Mouse (Mus musculus): ENCODE data around the gene Dmpk.
"Not testable (repeated sequence)": the region's sequence is repeated elsewhere in the genome, so short reads cannot be mapped to it uniquely, and the experiment has no call there.

Gene Dmpk

GRCm38 (mm10) chr7:19083701-19084100, at the start of gene Dmpk:
Dmpk (plus strand) TSS chr7:19083849.
- in situ Hi-C loops (cut with MboI; ENCODE audit: unreplicated experiment in 2 of 2) = no loop called here

DNA sequence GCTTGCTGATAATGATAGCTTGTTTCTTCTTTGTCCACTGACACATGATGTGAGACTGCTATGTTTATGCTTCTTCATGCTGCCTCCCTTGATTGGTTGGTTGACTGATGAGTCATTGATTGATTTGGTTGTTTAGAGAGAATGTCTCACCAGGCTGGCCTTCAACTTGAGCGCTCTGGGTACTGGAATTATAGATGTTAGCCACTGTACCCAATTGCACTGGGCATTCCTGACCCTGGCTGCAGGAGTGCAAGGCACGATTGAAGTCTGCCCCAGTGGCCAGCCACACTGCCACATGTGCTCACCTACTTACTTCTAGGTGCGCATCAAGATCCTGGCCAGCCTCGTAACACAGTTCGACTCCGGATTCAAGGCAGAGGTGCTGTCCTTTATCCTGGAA, 39.0 kb upstream of the Dmpk start:
- in situ Hi-C loops (cut with MboI; ENCODE audit: unreplicated experiment in 2 of 2) = no loop called here

DNA sequence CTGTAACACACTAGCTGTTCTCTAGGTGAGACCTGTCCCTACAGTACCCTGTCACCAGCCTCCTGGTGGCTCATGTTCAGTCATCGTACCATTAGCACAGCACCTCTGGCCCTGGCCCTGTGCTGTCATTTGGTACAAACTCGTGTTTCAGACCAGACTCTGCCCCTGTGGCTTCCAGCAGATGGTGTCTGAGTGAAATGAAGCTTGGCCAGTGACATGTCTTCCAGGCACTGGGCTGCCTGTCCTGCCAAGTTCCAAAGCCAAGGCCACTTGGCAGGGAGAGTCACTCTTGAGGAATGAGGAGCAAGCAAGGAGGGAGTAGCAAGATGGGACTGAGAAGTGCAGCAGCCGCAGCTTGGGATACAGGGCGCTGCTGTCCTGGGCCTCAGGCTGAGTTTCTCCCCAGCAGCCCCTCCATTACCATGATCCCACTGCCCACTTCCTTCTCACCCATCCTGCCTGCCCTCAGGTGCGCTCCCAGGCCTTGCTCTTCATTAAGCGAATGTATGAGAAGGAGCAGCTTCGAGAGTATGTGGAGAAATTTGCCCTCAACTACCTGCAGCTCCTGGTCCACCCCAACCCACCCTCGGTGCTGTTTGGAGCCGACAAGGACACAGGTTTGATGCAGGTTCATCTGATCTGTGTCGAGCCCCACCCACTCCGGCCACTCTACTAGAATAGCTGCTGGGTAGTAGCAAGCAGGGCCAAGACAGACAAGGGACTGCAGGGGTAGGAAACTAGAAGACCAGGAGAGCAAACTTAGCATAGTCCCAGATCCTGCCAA, 37.2 kb upstream of the Dmpk start:
- in situ Hi-C loops (cut with MboI; ENCODE audit: unreplicated experiment in 2 of 2) = no loop called here

GRCm38 (mm10) chr7:19048006-19048527, 35.6 kb upstream of the Dmpk start:
- in situ Hi-C loops (cut with MboI; ENCODE audit: unreplicated experiment in 2 of 2) = no loop called here

DNA sequence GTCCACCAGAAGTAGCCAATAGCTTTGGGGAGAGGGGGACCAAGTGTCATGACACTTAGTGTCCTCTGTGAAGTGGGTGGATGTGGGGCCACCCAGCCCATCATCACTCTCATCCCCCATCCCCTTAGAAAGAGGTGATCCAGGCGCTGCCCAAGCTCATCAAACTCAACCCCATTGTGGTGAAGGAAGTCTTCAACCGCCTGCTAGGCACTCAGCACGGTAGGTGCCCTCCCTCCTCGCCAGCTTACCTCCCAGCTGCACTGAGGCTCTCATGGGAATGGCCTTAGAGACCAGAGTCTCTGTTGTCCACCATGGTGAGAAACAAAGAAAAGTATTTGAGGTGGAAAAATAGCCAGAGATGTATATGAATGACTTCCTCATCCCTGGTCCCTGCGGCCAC, 34.4 kb upstream of the Dmpk start:
- in situ Hi-C loops (cut with MboI; ENCODE audit: unreplicated experiment in 2 of 2) = no loop called here

GRCm38 (mm10) chr7:19050172-19050571, 33.5 kb upstream of the Dmpk start:
- in situ Hi-C loops (cut with MboI; ENCODE audit: unreplicated experiment in 2 of 2) = no loop called here

DNA sequence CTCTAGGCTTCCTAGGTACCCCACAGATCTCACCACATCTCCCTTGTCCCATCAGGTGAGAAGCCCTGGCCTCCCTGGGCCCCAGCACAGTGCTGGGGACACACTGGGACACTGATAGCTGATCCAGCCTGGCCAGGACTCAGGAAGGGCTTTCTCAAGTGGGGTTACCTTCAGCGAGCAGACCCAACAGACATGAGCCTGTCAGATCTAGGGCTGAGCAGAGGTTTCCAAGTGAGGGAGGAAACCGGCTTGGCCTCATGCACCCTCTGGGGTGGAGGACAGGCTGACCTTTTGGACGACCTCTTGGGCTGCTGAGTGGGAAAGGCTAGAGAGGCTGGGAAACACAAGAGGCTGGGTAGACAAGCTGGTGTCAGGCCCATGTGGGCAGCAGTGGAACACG, 32.5 kb upstream of the Dmpk start:
- in situ Hi-C loops (cut with MboI; ENCODE audit: unreplicated experiment in 2 of 2) = no loop called here

- in situ Hi-C loops (cut with MboI; ENCODE audit: unreplicated experiment in 2 of 2) = no loop called here
Observed at GRCm38 (mm10) chr7:19052345-19053135, 31.1 kb upstream of the Dmpk start.

- in situ Hi-C loops (cut with MboI; ENCODE audit: unreplicated experiment in 2 of 2) = no loop called here
Observed at GRCm38 (mm10) chr7:19053136-19053532, 30.5 kb upstream of the Dmpk start.

DNA sequence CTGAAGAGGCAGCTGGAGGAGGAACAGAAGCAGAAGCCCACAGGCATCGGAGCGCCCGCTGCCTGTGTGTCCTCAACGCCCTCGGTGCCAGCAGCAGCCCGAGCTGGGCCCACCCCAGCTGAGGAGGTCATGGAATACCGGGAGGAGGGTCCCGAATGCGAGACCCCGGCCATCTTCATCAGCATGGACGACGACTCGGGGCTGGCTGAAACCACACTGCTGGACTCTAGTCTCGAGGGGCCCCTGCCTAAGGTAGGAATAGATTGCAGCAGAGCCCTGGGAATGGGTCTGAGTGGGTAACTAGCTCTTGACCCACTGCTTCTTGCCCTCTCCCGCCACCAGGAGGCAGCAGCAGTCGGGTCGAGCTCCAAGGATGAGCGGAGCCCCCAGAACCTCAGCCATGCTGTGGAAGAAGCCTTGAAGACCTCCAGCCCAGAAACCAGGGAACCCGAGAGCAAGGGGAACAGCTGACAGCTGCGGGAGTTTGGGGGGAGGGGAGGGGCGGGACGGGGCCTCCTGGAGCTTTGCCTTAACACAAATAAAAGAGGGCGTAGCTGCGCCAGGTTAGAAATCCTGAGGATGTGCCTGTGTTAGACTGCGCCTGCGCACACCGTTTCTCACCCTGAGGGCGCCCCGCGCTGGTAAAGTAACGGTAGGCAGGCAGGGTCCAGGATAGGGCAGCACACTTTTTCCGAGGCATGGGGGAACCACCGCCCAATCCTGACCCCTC, 29.4 kb upstream of the Dmpk start, which contains the start of gene Rsph6a:
Rsph6a (plus strand) TSS at position 644 of the 730 bp plus-strand sequence.
- in situ Hi-C loops (cut with MboI; ENCODE audit: unreplicated experiment in 2 of 2) = no loop called here

DNA sequence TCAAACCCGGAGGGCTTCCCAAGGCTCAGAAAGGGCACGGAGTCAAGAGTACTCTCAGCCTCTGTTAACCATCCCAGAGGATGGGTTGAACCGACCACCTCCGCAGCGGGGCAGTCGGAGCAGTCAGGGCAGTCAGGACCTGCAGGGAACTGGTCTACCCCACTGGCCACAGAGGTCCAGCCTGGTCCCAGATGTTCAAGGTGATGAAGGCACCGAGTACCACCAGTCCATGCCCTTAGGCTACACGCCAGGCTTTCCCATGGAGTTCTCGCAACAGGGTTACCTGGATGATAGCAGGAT, 28.9 kb upstream of the Dmpk start:
- in situ Hi-C loops (cut with MboI; ENCODE audit: unreplicated experiment in 2 of 2) = no loop called here

DNA sequence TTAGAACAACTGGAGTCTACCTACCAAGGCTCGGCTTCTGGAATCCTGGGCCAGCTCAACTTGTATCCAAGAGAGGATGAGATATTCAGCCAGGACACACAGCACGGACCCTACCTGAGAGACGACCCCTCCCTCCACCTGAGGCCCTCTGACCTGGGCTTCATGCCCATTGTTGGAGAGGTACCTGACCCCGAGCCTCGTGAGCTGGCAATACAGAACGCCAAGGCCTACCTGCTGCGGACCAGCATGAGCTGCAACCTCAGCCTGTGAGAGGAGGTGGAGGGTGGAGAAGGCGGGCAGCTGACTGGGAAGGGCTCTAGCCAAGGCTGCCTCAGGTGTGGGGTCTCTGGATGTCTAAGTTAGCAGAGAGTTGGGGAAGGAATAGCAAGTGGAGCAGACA, 28.5 kb upstream of the Dmpk start:
- in situ Hi-C loops (cut with MboI; ENCODE audit: unreplicated experiment in 2 of 2) = no loop called here

GRCm38 (mm10) chr7:19057405-19057804, 26.2 kb upstream of the Dmpk start:
- in situ Hi-C loops (cut with MboI; ENCODE audit: unreplicated experiment in 2 of 2) = no loop called here

DNA sequence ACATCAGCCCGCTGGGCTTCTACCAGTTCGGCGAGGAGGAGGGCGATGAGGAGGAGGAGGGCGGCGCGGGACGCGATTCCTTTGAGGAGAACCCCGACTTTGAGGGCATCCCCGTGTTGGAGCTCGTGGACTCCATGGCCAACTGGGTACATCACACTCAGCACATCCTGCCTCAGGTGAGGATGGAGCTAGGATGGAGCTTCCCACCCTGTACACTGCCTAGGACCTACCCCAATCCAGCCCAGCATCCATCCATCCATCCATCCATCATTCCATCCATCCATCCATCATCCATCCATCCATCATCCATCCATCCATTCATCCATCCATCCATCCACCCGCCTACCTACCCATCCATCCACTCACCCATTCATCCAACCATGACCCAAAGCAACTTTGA, 17.8 kb upstream of the Dmpk start:
- in situ Hi-C loops (cut with MboI; ENCODE audit: unreplicated experiment in 2 of 2) = no loop called here

DNA sequence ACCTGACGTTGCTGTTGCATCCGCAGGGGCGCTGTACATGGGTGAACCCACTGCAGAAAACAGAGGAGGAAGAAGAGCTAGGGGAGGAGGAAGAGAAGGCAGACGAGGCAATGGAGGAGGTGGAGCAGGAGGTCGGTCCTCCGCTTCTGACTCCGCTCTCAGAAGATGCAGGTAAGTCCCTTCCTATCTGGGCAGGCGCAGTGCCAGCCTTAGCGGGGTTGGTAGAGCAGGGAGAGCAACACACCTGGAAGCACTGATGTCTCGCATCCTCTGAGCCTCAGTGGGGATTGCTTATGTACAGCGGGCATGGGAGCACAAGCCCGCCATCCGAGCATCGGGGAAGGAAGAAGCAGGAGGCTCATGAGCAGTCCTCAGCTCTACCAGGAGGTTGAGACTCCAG, 16.6 kb upstream of the Dmpk start:
- in situ Hi-C loops (cut with MboI; ENCODE audit: unreplicated experiment in 2 of 2) = no loop called here

GRCm38 (mm10) chr7:19067935-19068334, 15.7 kb upstream of the Dmpk start:
- in situ Hi-C loops (cut with MboI; ENCODE audit: unreplicated experiment in 2 of 2) = no loop called here

DNA sequence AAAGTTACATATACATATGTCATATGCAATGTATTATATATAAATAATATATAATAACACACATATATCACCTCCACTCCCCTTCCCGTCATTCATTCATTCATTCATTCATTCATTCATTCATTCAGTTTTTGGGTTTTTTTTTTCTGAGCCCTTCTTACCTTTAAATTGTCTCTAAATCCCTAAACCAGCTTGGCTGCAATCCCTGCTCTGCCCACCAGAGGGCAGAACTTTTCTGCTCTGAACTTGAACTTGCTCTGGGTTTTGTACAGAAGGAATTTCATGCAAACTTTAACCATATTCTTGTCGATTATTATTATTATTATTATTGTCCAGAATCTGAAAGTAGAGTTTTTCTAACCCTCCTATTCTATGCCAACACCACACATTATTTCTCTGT, 14.9 kb upstream of the Dmpk start:
- in situ Hi-C loops (cut with MboI; ENCODE audit: unreplicated experiment in 2 of 2) = no loop called here

GRCm38 (mm10) chr7:19069500-19069899, 14.1 kb upstream of the Dmpk start:
- in situ Hi-C loops (cut with MboI; ENCODE audit: unreplicated experiment in 2 of 2) = no loop called here

DNA sequence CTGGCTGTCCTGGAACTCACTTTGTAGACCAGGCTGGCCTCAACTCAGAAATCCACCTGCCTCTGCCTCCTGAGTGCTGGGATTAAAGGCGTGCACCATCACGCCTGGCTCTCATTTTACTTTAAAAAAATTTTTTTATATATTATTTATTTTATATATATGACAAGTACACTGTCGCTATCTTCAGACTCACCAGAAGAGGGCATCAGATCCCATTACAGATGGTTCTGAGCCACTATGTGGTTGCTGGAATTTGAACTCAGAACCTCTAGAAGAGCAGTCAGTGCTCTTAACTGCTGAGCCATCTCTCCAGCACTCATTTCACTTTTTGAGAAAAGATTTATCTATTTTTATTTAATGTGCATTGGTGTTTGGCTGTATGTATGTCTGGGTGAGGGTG, 12.6 kb upstream of the Dmpk start:
- in situ Hi-C loops (cut with MboI; ENCODE audit: unreplicated experiment in 2 of 2) = not testable (repeated sequence)

DNA sequence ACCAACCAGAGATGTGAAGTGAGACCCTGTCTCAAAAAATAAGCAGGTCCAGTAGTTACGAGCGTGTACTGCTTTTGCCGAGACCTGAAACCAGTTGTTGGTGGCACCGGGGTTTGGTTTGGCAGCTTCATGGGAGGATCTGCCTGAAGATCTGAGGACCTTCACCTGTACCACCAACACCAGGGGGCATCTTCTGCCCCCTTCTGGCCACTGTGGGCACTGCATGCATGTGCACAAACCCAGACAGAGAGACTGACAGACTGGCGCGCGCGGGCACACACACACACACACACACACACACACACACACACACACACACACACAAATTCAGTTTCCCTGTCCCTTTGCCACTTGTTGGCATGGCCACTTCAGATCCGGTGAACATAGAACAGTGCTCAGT, 10.1 kb upstream of the Dmpk start:
- in situ Hi-C loops (cut with MboI; ENCODE audit: unreplicated experiment in 2 of 2) = no loop called here

GRCm38 (mm10) chr7:19074494-19074893, 9.2 kb upstream of the Dmpk start:
- in situ Hi-C loops (cut with MboI; ENCODE audit: unreplicated experiment in 2 of 2) = no loop called here

Measured in v-Abl transformed pro-B cells (cell line).